8 mouse cellular contexts compared by ENCODE assay signal in the genomic region with DNA sequence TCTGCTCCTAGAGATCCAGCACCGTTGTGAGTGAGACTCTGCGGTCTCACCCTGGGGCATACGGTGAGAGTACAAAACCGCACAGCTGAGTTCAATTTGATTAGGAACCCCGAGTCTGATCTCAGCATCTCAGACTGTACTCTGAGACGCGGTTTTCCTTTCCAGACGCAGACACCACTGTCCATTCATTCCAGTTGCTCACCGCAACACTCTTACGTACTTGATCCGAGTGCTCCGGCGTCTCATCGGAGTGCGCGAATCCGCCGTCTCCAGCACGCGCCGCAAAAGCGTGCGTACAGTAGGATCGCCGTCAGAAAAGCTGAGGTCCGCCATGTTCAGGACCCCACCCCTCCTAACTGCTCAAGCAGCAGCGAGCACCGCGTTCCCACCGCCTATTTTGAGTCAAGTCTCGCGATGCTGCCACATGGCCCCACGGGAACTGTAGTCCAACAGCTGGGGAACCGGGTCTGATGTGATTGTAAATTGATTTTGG. TPM values are rescaled to one million over a fixed set of nuclear protein-coding genes. Genes with fewer than 3 reads are reported as not detected.
DNase-seq lines count a peak whose midpoint lies in the region; ATAC-seq and TF ChIP-seq lines count a peak whose summit lies in the region.

No protein-coding gene starts in this region.

- peak; percentile 79 for ATAC-seq in erythroid progenitor cell, adult 5-6 weeks (replicated peaks; ENCODE audit: low FRiP score, poor library complexity, severe bottlenecking)
- ATAC-seq in heart, embryonic 13.5 days (ENCODE audit: extremely low read depth, insufficient number of reproducible peaks, low FRiP score, low TSS enrichment), result peak; percentile 60; the same call in 1 of the 2 replicates
- peak; percentile 70 for ATAC-seq in kidney, postnatal 0 days (replicated peaks; ENCODE audit: low FRiP score, low read depth)
- ATAC-seq in liver, embryonic 12.5 days, result peak; percentile 74
- peak; percentile 83 for ATAC-seq in stomach, embryonic 14.5 days (ENCODE audit: insufficient number of reproducible peaks, insufficient read depth, low FRiP score, low read depth)

- H3K4me1 ChIP-seq in brown adipose tissue, adult 24 weeks (ENCODE audit: control insufficient read depth, insufficient read depth, insufficient read length, low read length), result peaks cover 5% of the 10 kb centered on the region
- peaks cover 26% of the 10 kb centered on the region for H3K4me1 ChIP-seq in heart, embryonic 13.5 days
- H3K4me1 ChIP-seq in kidney, postnatal 0 days (replicated peaks; ENCODE audit: insufficient read depth, low read length), result peaks cover 11% of the 10 kb centered on the region; the same call in 1 of the 2 replicates
- H3K4me1 ChIP-seq in liver, embryonic 12.5 days, result peaks cover 46% of the 10 kb centered on the region
- peaks cover 14% of the 10 kb centered on the region for H3K4me1 ChIP-seq in stomach, embryonic 14.5 days (ENCODE audit: control insufficient read depth, insufficient read depth, low read length)

- no peaks in the 10 kb centered on the region for H3K9me3 ChIP-seq in heart, embryonic 13.5 days
- no peaks in the 10 kb centered on the region for H3K9me3 ChIP-seq in kidney, postnatal 0 days (replicated peaks; ENCODE audit: low read length)
- no peaks in the 10 kb centered on the region for H3K9me3 ChIP-seq in liver, embryonic 12.5 days (replicated peaks)
- H3K9me3 ChIP-seq in stomach, embryonic 14.5 days (ENCODE audit: control insufficient read depth, low read depth, low read length), result no peaks in the 10 kb centered on the region

- DNase-seq in CD8-positive naive resting alpha-beta T cell, adult 2 months (ENCODE audit: low read depth in 2 of 2, low spot score in 2 of 2), result peak; percentile 80 to 88
- DNase-seq in kidney, postnatal 0 days (ENCODE audit: low spot score), result peak; percentile 96
- DNase-seq in naive thymus-derived CD4-positive, alpha-beta T cell, adult 2 months (ENCODE audit: low read depth), result peak; percentile 92

- H3K4me2 ChIP-seq in heart, embryonic 13.5 days, result peak overlapping the region; percentile 83
- H3K4me2 ChIP-seq in kidney, postnatal 0 days (ENCODE audit: low read length), result peak overlapping the region; percentile 85
- H3K4me2 ChIP-seq in liver, embryonic 12.5 days, result peak overlapping the region; percentile 77
- H3K4me2 ChIP-seq in stomach, embryonic 14.5 days (replicated peaks; ENCODE audit: low read depth, low read length), result peak overlapping the region; percentile 68

- WGBS in heart, embryonic 13.5 days, result under 1% methylated on average over 34 of the region's 34 CpGs
- under 1% methylated on average over 34 of the region's 34 CpGs for WGBS in kidney, postnatal 0 days
- WGBS in liver, embryonic 12.5 days (ENCODE audit: insufficient replicate concordance), result under 1% methylated on average over 34 of the region's 34 CpGs
- under 1% methylated on average over 34 of the region's 34 CpGs for WGBS in stomach, embryonic 14.5 days

- H3K9ac ChIP-seq in heart, embryonic 13.5 days, result peak overlapping the region; percentile 91
- H3K9ac ChIP-seq in kidney, postnatal 0 days (ENCODE audit: low read depth, low read length), result peak overlapping the region; percentile 74
- H3K9ac ChIP-seq in liver, embryonic 12.5 days, result peak overlapping the region; percentile 85
- peak overlapping the region; percentile 43 for H3K9ac ChIP-seq in stomach, embryonic 14.5 days (replicated peaks; ENCODE audit: low read depth, low read length)

- H3K27me3 ChIP-seq in heart, embryonic 13.5 days (replicated peaks), result no peaks in the 10 kb centered on the region
- no peaks in the 10 kb centered on the region for H3K27me3 ChIP-seq in kidney, postnatal 0 days (ENCODE audit: insufficient read depth, low read length)
- H3K27me3 ChIP-seq in liver, embryonic 12.5 days (replicated peaks), result no peaks in the 10 kb centered on the region
- no peaks in the 10 kb centered on the region for H3K27me3 ChIP-seq in stomach, embryonic 14.5 days (ENCODE audit: control insufficient read depth, insufficient read depth, low read length)

- peaks cover 29% of the 10 kb centered on the region for H3K36me3 ChIP-seq in heart, embryonic 13.5 days
- H3K36me3 ChIP-seq in kidney, postnatal 0 days (ENCODE audit: insufficient read depth, low read length), result peaks cover 27% of the 10 kb centered on the region
- peaks cover 33% of the 10 kb centered on the region for H3K36me3 ChIP-seq in liver, embryonic 12.5 days
- peaks cover 17% of the 10 kb centered on the region for H3K36me3 ChIP-seq in stomach, embryonic 14.5 days (ENCODE audit: control insufficient read depth, insufficient read depth, low read length)

- H3K27ac ChIP-seq in brown adipose tissue, adult 24 weeks (replicated peaks; ENCODE audit: low read depth, low read length), result no peak overlapping the region
- H3K27ac ChIP-seq in heart, embryonic 13.5 days (replicated peaks), result peak overlapping the region; percentile 74
- peak overlapping the region; percentile 68 for H3K27ac ChIP-seq in kidney, postnatal 0 days
- H3K27ac ChIP-seq in liver, embryonic 12.5 days, result peak overlapping the region; percentile 90
- no peak overlapping the region for H3K27ac ChIP-seq in stomach, embryonic 14.5 days (ENCODE audit: low read length)

- H3K4me3 ChIP-seq in brown adipose tissue, adult 24 weeks (ENCODE audit: insufficient read depth, low read depth, low read length), result peak overlapping the region; percentile 93
- peak overlapping the region; percentile 80 for H3K4me3 ChIP-seq in heart, embryonic 13.5 days
- peak overlapping the region; percentile 61 for H3K4me3 ChIP-seq in kidney, postnatal 0 days (replicated peaks; ENCODE audit: low read depth, low read length)
- peak overlapping the region; percentile 72 for H3K4me3 ChIP-seq in liver, embryonic 12.5 days
- H3K4me3 ChIP-seq in stomach, embryonic 14.5 days (ENCODE audit: low read depth, low read length), result peak overlapping the region; percentile 53

- no peak for TF ChIP-seq CTCF in kidney, postnatal 0 days (IDR thresholded peaks at IDR 0.05; ENCODE audit: low read depth)

RNA-seq across cellular contexts. Expression of gene Cenpt, which starts 1.4 kb away (rescaled TPM):
- 1.4 and 3.5 TPM in 2 replicates for polyA plus RNA-seq in brown adipose tissue, adult 24 weeks (2012; ENCODE audit: insufficient read depth, insufficient read length, missing spikeins)
- total RNA-seq in erythroid progenitor cell, adult 5-6 weeks (2015; ENCODE audit: low replicate concordance), result 57.0 and 57.3 TPM in 2 replicates
- 55.2 and 94.3 TPM in 2 replicates for total RNA-seq in erythroid progenitor cell, adult 5-6 weeks (2017; ENCODE audit: low replicate concordance)
- 37.1 and 40.5 TPM in 2 replicates for polyA plus RNA-seq in heart, embryonic 13.5 days (2015; fragmentation: Nextera tagmentation; extraction: Ambion mirVana)
- 23.4 and 24.9 TPM in 2 replicates for polyA plus RNA-seq in kidney, postnatal 0 days (2015; fragmentation: Nextera tagmentation; extraction: Ambion mirVana)
- polyA plus RNA-seq in liver, embryonic 12.5 days (2016; fragmentation: Nextera tagmentation; extraction: Ambion mirVana), result 29.0 and 29.2 TPM in 2 replicates
- 47.2 and 52.3 TPM in 2 replicates for polyA plus RNA-seq in stomach, embryonic 14.5 days (2014; fragmentation: Nextera tagmentation; extraction: Ambion mirVana)

RNA-seq across cellular contexts. Expression of gene Thap11, which starts 3.2 kb away (rescaled TPM):
- 9.3 and 15.4 TPM in 2 replicates for polyA plus RNA-seq in brown adipose tissue, adult 24 weeks (2012; ENCODE audit: insufficient read depth, insufficient read length, missing spikeins)
- 9.6 and 22.0 TPM in 2 replicates for total RNA-seq in erythroid progenitor cell, adult 5-6 weeks (2015; ENCODE audit: low replicate concordance)
- total RNA-seq in erythroid progenitor cell, adult 5-6 weeks (2017; ENCODE audit: low replicate concordance), result 11.0 and 18.6 TPM in 2 replicates
- polyA plus RNA-seq in heart, embryonic 13.5 days (2015; fragmentation: Nextera tagmentation; extraction: Ambion mirVana), result 44.8 and 47.1 TPM in 2 replicates
- polyA plus RNA-seq in kidney, postnatal 0 days (2015; fragmentation: Nextera tagmentation; extraction: Ambion mirVana), result 56.0 and 60.8 TPM in 2 replicates
- 53.0 and 53.2 TPM in 2 replicates for polyA plus RNA-seq in liver, embryonic 12.5 days (2016; fragmentation: Nextera tagmentation; extraction: Ambion mirVana)
- 51.4 and 56.4 TPM in 2 replicates for polyA plus RNA-seq in stomach, embryonic 14.5 days (2014; fragmentation: Nextera tagmentation; extraction: Ambion mirVana)

RNA-seq across cellular contexts. Expression of gene Nutf2, which starts 8.7 kb away (rescaled TPM):
- polyA plus RNA-seq in brown adipose tissue, adult 24 weeks (2012; ENCODE audit: insufficient read depth, insufficient read length, missing spikeins), result 5.0 TPM in 1 of 2 replicates, not detected in the other
- 57.8 and 102 TPM in 2 replicates for total RNA-seq in erythroid progenitor cell, adult 5-6 weeks (2015; ENCODE audit: low replicate concordance)
- 15.3 and 42.5 TPM in 2 replicates for total RNA-seq in erythroid progenitor cell, adult 5-6 weeks (2017; ENCODE audit: low replicate concordance)
- polyA plus RNA-seq in heart, embryonic 13.5 days (2015; fragmentation: Nextera tagmentation; extraction: Ambion mirVana), result 177 and 212 TPM in 2 replicates
- 188 and 192 TPM in 2 replicates for polyA plus RNA-seq in kidney, postnatal 0 days (2015; fragmentation: Nextera tagmentation; extraction: Ambion mirVana)
- 180 and 183 TPM in 2 replicates for polyA plus RNA-seq in liver, embryonic 12.5 days (2016; fragmentation: Nextera tagmentation; extraction: Ambion mirVana)
- polyA plus RNA-seq in stomach, embryonic 14.5 days (2014; fragmentation: Nextera tagmentation; extraction: Ambion mirVana), result 265 and 276 TPM in 2 replicates

RNA-seq across cellular contexts. Expression of gene Tsnaxip1, which starts 24.2 kb away (rescaled TPM):
- polyA plus RNA-seq in brown adipose tissue, adult 24 weeks (2012; ENCODE audit: insufficient read depth, insufficient read length, missing spikeins), result not detected in 2 replicates
- total RNA-seq in erythroid progenitor cell, adult 5-6 weeks (2015; ENCODE audit: low replicate concordance), result 2.9 TPM in 1 of 2 replicates, not detected in the other
- 1.4 TPM in 1 of 2 replicates, not detected in the other for total RNA-seq in erythroid progenitor cell, adult 5-6 weeks (2017; ENCODE audit: low replicate concordance)
- polyA plus RNA-seq in heart, embryonic 13.5 days (2015; fragmentation: Nextera tagmentation; extraction: Ambion mirVana), result 0.19 TPM in 1 of 2 replicates, not detected in the other
- polyA plus RNA-seq in kidney, postnatal 0 days (2015; fragmentation: Nextera tagmentation; extraction: Ambion mirVana), result 0.05 TPM in 1 of 2 replicates, not detected in the other
- 0.12 and 0.19 TPM in 2 replicates for polyA plus RNA-seq in liver, embryonic 12.5 days (2016; fragmentation: Nextera tagmentation; extraction: Ambion mirVana)
- polyA plus RNA-seq in stomach, embryonic 14.5 days (2014; fragmentation: Nextera tagmentation; extraction: Ambion mirVana), result 0.30 TPM in 1 of 2 replicates, not detected in the other

RNA-seq across cellular contexts. Expression of gene Ranbp10, which starts 24.5 kb away (rescaled TPM):
- polyA plus RNA-seq in brown adipose tissue, adult 24 weeks (2012; ENCODE audit: insufficient read depth, insufficient read length, missing spikeins), result 7.5 and 7.6 TPM in 2 replicates
- 306 and 341 TPM in 2 replicates for total RNA-seq in erythroid progenitor cell, adult 5-6 weeks (2015; ENCODE audit: low replicate concordance)
- 296 and 297 TPM in 2 replicates for total RNA-seq in erythroid progenitor cell, adult 5-6 weeks (2017; ENCODE audit: low replicate concordance)
- 9.2 and 9.8 TPM in 2 replicates for polyA plus RNA-seq in heart, embryonic 13.5 days (2015; fragmentation: Nextera tagmentation; extraction: Ambion mirVana)
- 7.0 and 8.9 TPM in 2 replicates for polyA plus RNA-seq in kidney, postnatal 0 days (2015; fragmentation: Nextera tagmentation; extraction: Ambion mirVana)
- polyA plus RNA-seq in liver, embryonic 12.5 days (2016; fragmentation: Nextera tagmentation; extraction: Ambion mirVana), result 37.7 and 37.8 TPM in 2 replicates
- polyA plus RNA-seq in stomach, embryonic 14.5 days (2014; fragmentation: Nextera tagmentation; extraction: Ambion mirVana), result 15.0 and 18.4 TPM in 2 replicates

Comparison
In these comparisons a context has a peak if more than half of its experiments do, and no peak if none do; other contexts are left out.
1. H3K27ac ChIP-seq: peak in heart, embryonic 13.5 days (single experiment), kidney, postnatal 0 days (single experiment) and liver, embryonic 12.5 days (single experiment); none in brown adipose tissue, adult 24 weeks (single experiment) and stomach, embryonic 14.5 days (single experiment).
2. RNA of gene Nutf2, which starts 8.7 kb away (polyA plus RNA-seq): 265 to 276 TPM in stomach, embryonic 14.5 days, 188 to 192 TPM in kidney, postnatal 0 days, 180 to 183 TPM in liver, embryonic 12.5 days and 177 to 212 TPM in heart, embryonic 13.5 days; 5.0 TPM in brown adipose tissue, adult 24 weeks; every median in the first group is over 10 times any median in the second.
3. Peak in every context shown above with its lines, with median percentiles within 50 percentile points of each other: DNase-seq, H3K4me3 ChIP-seq, ATAC-seq, H3K4me2 ChIP-seq and H3K9ac ChIP-seq.